Mouse (Mus musculus): ENCODE results near the gene P2rx4.

The P2rx4 gene

DNA sequence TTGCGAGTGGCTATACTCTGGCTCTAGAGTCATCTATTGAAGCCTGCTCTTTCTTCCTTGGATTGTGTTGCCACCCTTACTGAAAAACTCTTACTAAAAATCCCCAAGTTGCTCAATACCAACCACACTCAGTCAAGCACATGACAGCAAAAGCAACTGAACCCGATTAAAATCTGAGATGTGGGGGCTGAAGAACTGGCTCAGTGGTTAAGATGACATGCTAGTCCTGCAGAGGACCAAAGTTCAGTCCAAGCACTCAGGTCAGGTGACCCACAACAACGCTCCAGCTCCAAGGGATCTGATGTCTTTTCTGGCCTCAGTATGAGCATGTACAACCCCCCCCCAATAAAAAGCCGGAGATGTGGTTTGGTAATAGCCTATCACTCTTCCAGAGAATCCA lies 2.8 kb upstream of the P2rx4 start:
- no peak for DNase-seq

DNA sequence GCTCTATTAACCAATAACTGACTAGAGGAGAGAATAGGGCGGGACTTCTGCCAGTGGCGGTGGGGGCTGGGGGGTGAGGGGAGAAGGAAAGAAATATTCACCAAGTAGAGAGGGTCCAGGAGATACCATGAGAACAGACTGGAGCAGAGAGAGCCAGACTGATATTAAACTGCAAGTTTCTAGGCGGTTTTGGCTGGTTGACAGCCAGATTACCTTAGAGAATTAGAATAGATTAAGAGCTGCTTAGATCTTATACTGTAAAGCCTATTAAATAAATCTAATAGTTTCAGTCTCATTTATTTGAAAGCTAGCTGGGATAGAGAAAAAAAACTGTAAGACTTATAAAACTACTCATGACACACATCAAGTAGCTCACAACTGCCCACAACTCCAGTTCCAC lies 2.2 kb upstream of the P2rx4 start:
- no peak for DNase-seq

DNA sequence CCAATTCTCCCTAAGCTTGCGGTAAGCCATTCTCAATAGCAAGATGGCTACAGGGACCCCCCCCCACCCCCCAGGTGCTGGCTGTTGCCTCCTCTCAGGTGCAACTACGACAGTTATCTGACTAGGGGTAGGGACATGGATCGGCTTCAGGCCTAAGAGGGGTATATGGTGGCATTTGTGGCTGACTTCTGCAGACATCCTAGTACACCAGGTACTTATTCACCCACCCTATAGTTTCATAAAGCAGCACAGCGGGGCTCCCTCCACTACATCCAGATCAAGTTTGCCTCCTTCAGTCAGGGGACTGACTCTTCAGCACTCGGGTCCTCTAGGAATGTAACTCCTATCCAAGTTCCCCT lies 448 bp upstream of the P2rx4 start:
- DNase-seq = no peak

DNA sequence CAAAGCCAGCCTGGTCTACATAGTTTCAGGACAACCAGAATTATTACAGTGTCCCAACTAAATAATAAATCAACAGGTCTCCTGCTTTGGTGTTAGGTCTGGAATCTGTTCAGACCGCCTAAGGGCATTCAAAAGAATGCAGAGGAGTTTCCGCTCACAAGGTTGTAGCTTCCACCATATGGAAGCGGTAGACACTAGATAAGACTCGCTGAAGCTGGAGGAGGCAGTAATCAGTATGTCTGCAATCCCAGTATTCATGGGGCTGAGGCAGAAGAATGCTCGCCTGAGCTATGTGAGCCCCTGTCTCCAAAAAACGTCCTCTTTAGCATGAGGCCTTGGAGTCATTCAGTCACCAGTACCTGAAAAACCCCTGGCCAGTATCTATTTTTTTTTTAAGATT lies 1.5 kb downstream of the P2rx4 start:
- no peak for DNase-seq

DNA sequence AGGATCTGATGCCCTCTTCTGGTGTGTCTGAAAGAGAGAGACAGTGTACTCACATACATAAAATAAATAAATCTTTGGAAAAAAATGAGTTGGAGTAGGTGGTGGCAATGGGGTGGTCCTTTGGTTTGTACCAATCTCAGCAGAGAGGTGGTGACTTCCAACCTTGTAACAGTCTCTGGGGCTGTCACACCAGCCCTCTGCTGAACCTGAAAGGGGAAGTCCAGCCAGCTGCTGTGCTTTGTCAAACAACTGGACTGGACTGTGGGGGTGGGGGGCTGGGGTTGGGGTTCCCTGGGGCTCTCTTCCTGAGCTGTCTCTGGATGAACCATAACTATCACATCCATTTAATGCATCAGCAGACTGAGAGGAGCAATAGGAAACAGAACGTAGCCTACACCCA lies 8.4 kb downstream of the P2rx4 start:
- no peak for DNase-seq

DNA sequence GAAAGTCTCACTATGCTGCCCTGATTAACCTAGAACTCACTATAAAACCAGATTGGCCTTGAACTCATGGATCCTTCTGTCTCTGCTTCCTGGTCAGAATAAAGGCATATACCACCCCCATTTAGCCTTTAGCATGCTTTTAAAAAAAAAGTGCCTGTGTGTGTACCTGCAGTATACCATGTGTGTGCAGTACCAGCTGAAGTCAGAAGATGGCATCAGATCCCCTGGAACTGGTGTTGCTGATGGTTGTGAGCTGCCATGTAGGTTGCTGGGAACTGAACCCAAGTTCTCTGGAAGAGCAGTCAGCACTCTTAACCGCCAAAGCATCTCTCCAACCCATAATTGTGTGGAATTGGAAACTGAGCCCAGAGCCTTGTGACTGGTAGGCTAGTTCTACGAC lies 9.4 kb downstream of the P2rx4 start:
- peak; percentile 40 for DNase-seq

DNA sequence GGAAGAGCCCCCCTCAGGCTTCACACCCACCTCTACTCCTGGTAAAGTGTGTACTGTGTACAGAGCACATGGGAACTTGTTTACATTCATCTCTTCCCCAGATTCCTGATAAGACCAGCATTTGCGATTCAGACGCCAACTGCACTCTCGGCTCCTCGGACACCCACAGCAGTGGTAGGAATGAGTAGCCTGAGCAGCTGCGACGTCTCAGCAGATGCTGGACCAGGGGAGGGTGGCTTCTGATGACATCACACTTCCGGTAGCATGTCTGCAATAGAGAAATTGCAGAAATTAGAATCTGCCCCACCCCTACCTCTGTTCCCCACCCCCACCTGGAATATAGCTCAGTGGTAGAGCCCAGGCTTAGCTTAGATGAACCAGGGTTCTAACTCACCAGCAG lies 11.1 kb downstream of the P2rx4 start:
- DNase-seq = no peak

DNA sequence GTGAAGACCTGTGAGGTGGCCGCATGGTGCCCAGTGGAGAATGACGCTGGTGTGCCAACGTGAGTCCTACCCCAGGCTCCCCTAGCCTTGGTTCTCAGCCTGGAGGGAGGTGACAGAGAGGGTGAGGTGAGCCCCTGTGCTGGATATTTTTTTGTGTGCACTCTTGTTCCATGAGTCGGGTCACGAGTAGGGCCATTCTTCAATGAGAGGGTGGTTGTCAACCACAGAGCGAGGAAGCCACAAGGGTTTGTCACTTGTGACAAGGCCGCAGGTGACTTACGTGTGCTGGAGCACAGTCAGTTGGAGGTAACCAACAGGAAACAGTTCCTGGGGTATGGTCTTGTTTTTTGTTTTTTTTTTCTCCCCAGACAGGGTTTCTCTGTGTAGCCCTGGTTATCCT lies 11.8 kb downstream of the P2rx4 start:
- peak; percentile 32 for DNase-seq

DNA sequence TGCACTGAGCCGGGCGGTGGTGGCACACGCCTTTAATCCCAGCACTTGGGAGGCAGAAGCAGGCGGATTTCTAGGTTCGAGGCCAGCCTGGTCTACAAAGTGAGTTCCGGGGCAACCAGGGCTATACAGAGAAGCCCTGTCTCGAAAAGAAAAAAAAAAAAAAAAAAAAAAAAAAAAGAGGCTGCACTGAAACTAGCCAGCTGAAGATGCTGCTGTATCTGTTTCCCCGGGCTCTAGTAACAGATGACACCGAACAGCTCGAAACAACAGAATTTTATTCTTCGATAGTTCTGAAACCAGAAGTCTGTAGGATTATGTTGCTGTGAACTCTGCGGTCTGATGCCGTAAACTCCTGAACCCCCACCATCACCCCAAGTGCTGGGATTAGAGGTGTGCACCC lies 18.1 kb downstream of the P2rx4 start:
- DNase-seq = no peak

DNA sequence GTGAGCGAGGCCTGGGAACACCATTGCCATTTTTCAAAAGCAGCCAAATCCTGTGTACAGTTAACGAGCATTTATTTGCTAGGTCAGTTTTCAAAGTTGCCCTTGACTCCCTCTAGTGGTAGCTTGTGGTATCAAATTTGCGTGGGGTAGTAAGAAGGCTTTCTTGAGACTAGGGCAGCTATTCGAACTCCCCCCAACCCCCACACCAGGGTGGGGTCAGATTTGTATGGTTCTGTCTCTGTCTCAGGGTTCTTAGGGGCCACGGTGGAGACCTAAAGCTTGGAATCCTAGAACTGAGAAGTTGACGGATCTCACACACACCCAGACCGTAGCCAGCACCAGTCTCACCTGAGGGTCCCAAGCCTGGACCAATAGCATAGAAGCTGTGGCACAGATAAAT lies 18.7 kb downstream of the P2rx4 start:
- peak; percentile 67 for DNase-seq

DNA sequence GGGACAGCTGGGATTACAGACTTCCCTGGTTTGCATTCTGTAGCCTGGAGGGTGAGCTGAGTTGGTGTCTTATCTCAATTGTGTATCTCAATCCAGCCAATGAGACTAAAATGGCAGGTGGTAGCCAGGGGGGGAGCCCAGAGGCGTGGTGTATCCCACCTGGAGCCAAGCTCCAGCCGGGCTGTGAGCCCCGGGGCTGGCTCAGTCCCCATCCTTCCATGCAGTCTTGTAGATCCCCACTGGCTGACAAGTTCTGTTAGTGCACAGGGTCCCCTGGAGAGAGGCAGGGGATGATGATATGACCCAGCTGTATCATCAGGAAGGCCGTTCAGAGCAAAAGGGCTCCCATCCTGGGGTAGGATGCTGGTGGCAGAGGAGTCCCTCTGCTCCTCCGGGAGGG lies 19.3 kb downstream of the P2rx4 start:
- DNase-seq = no peak

DNA sequence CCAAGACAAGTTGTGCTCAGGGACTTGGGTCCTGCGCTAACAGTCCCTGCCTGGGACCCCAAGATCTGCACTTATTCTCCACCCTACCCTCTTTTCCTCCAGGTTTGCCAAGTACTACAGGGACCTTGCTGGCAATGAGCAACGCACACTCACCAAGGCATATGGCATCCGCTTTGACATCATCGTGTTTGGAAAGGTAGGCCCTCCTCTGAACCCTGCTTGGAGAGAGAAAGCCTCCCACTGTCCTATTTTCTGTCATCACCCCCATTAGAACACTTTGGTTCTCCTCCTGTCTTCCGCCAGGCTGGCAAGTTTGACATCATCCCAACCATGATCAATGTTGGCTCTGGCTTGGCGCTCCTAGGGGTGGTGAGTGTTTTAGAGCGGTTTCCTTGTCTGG lies 19.8 kb downstream of the P2rx4 start:
- DNase-seq = no peak

DNA sequence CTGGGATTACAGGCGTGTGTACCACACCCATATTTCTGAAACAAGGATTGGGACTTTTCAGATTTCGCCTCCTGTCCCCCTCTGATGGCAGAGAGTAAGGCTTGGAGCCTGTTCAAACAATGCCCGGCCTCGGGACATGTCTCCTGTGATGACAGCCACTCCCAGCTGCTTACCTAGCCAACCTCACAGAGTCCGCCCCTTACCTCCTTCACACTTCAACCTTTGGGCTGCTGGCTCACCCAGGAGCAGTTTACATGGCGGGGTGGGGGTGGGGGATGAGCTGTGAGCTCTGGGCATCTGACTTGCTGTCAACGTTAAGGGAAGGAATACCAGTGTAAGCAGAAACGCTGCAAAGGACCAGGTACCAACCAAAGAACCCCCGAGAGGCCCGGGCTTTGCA lies 23.4 kb downstream of the P2rx4 start:
- DNase-seq = no peak

DNA sequence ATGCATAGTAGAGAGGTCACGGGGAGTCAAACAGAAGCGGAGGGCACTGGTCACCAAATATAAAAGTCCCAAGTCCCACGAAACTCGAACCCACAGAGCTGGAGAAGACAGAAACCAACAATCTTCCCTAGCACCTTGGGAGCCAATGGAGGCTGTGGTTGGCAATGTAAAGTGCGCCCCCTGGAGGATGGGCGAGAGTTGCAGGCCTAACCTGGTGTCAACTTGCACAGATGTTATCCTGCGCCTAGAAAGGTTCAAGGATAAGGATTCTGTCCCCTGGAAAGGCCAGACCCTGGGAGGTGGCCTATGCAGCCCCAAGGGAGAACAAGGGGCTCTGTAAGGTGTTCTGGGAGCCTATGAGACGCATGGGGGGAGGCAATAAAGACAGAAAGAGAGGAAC lies 24.0 kb downstream of the P2rx4 start:
- DNase-seq = peak; percentile 91

DNA sequence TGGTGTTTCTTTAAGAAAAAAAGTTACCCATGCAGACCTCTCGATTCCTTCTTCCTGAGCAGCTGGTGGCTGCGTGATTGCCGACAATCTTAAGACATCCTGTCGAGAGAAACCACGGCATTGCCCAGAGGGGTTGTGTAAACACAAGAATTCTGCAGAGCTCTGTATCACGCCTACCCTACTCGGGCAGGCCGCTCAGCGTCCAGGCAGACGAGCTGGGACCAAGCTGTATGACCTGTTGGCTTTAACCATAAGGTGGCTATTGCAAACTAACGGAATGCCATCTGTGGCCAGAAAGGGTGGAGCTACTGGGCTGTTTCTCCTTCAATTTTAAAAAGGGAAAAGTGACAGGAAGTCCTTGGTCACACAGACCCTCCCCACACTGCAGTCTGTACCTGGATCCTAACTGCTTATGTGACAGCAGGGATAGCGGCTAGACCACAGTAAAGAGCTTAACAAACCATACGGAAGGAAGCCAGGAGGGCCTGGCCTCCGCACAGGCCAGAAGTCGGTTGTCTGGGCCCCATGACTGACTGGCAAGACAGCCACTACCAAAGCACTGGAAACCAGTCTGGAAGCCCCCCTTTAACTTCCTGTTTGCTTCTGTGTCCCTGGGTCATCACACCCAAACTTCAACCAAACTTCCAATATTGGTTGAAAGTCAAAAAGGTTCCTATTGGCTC lies 24.8 kb downstream of the P2rx4 start:
- peak; percentile 69 for DNase-seq

DNA sequence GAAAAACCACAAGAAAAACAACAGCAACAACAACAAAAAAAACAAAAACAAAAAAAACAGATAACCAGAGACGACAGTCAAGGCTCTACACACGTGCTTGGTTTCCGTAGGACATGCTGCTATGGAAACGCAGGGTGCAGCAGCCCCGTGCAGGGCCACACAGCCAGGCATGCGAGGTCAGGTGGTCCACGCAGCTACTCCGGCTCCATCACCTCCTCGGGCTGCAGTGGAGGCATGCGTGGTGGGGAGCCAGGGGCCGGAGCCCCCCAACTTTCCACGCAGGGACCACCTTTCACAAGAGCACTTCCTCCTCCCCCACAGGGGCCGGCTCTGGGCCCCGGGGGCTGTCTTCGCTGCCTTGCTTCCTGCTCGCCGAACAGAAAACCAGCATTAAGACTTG lies 26.5 kb downstream of the P2rx4 start:
- peak; percentile 68 for DNase-seq

DNA sequence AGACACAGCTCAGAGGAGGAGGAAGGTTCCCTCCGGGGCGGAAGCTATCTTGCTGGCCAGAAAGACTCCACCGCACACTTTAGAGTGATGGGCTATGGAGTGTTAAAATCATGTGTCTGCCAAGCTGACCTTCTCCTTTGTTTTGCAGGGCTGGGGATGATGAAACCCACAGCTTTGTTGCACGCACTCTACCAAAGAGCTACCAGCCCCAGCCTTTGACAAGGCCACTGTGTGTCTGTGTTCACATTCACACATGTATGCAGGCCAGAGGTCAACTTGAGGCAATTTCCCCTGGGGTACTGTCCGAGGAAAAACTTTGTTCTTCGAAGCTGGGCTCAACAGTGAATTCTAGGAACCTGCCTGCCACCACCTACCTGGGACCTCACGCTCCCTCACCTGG lies 28.5 kb downstream of the P2rx4 start:
- DNase-seq = no peak

DNA sequence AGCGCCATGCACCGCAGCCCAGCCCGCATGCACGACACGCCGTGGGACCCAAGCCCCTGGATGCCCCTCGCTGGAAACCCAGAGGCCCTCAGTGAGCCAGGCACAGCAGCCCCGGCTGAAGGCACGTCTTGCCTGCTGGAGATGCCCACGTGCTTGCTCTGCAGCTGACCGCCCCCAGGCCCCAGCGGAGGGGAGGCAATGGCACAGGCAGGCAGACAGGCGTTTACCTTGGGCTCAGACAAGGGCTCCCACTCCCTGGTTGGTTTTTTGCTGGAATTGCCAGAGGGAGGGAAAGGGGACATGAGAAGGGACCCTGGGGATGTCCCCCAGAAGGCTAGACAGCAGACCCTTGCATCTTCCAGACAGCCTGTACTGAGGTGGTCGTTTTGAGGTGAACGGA lies 29.4 kb downstream of the P2rx4 start:
- DNase-seq = no peak

DNA sequence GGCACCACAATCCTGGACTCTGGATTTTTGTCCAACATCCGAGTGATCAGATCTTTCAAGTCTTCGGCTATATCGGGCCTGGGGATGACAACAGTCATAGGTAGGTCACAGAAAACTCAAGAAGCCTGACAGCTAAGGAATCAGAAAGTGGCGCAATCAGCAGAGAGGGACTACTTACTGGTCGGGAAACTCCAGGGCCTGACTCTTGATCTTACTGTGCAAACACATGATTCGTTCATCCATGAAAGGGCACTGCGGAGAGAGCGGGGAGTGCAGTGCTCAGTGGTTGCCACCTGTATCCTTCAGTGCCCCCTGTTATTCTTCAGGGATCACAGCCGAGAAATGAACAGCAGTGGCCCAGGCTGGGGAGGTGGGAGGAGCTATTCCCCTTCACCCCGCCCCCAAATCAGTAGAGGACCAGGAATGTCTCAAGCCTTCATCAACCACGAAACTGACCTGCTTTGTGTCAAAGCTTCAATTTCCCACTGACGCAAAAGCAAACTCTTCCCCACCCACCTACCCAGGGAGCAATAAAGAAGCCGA lies 36.6 kb downstream of the P2rx4 start:
- DNase-seq = no peak

DNA sequence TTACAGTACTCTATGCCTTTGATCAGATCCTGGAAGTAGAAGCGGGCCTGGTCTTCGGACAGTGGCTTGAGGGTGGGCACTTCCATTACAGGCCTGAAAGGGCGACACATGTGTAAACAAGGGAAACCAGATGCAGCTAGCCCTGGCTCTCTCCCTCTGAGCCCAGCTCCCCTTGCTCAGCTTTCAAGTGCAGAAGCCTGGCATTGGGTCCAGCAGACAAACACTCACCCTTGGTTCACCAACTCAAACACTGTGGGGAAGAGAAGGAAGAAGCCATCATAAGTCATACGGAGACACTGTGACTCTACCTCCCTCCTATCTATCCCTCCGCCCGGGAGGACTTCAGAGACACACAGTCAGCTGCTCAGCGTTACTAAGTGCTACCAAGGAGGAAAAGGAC lies 40.6 kb downstream of the P2rx4 start:
- DNase-seq = no peak

DNA sequence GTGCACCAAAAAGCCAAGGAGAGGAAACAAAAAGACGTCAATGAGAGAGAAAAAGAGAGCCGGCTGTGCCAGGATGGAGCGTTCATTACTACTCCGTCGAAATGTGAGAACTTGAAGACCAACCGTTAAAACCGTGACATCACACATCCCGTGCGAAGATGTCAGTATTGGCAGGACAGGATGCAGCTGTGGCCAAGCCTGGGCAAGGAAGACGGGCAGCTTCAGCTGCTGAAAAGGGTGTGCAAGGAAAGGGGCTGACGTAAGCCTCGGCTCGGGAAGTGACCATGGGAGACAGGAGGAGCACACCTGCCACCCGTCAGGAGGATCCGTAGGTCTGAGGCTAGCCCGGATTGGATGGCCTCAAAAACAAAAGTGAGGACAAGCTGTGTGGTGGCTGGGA lies 47.1 kb downstream of the P2rx4 start:
- DNase-seq = no peak

DNA sequence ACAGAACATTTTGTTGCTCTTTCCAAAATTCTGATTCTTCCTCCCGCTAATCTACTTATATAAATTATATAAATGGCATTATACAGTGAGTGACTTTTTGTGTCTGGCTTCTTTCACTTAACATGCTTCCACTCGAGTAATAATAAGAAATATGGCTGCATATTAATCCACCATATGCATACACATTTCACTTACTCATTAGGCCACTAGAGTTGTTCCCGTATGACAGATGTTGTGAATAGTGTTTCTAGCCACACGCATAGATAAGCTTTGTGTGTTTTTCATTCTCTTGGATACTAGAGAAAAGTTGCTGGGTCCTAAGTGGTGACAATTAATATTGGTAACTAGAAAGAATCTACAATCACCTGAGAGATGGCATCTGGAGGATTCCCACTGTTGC lies 48.3 kb downstream of the P2rx4 start:
- no peak for DNase-seq

DNA sequence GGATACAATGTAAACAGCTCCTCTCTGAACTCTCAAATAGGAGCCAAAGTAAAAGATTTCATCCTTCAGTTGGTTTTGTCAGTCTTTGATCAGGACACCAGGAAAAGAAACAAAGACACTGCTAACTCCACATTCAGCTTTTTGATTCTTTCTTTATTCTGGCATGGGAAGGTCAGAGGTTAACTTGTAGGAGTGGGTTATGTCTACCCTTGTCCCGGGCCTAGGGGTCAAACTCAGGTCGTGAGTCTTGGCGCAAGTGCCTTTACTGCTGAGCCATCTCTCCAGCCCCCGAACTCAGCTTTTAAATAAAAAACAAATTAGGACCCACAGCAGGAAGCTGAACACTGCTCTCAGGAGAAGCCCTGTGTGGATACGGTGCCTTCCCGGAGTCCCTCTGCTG lies 48.8 kb downstream of the P2rx4 start:
- no peak for DNase-seq

DNA sequence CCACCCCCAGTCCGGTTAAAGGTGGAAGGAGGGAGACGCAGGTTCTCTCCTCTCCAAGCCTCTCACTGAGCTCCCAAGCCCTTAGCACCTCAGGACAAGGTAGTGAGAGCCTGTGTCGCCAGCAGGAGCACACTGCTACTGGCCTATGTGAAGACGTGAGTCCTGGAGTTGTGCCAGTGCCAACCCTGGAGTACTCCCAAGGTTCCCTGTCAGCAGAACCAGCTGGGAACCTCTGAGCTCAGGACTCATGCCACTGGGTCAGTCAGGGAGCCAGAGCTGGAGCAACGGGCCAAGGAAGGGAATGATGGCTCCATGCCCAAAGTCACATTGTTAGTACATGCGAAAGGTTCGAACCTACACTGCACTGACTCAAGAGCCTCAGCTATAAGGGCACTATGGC lies 49.3 kb downstream of the P2rx4 start:
- DNase-seq = no peak

DNA sequence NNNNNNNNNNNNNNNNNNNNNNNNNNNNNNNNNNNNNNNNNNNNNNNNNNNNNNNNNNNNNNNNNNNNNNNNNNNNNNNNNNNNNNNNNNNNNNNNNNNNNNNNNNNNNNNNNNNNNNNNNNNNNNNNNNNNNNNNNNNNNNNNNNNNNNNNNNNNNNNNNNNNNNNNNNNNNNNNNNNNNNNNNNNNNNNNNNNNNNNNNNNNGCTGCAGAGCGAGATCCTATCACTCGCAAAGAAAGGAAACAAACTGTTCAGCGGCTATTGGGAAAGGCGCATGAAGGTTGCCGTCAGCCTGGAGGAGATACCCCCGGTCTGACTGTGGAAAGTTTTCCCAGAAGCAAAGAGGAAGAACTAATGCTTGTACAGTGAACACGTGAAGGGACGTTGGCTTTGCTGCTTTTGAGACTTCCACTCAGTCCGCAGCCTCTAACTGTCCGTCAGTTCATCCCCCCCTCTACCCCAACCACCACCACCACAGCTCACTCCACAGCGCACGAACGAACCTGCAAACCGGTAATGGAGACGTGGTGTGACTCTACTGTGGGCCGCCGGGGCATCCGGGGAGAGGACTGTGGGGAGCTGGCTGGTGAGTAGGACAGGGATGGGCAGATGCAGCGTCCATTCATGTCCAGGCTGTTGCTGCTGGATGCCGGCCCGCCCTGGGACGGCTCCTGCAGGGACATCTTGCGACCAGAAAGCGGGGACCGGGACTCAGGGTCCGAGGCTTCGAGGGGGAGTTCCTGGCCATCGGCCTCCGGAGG lies 56.1 kb downstream of the P2rx4 start:
- DNase-seq = no peak
